Mouse (Mus musculus): ENCODE data around the gene Sept10.

GRCm38 (mm10) chr10:59162185-59162897 is 59.3 kb downstream of the Sept10 start:
- TF ChIP-seq POLR2A (IDR thresholded peaks at IDR 0.05; ENCODE audit: borderline replicate concordance, extremely low read depth, insufficient read depth, insufficient read length, poor library complexity, severe bottlenecking) (no peak), CTCF (IDR thresholded peaks at IDR 0.05; ENCODE audit: borderline replicate concordance, extremely low read depth, insufficient read depth, insufficient read length) (no peak)

All from brain, embryonic 14.5 days (tissue).